Mouse (Mus musculus) midbrain, embryonic 14.5 days (tissue): ENCODE measurements around the gene Rep15. TPM values are rescaled to one million over a fixed set of nuclear protein-coding genes. Genes with fewer than 3 reads are reported as not detected.

Source experiments
- ATAC-seq: fragments of 200-750 bp; cut with Nextera tagmentation; 2 replicates; pipeline ENCODE4 v1.8.0; 2017; ENCODE audit warnings: moderate number of reproducible peaks, moderate library complexity; ENCODE audit not compliant: low FRiP score, low TSS enrichment
- DNase-seq: peaks from one replicate; pipeline ENCODE4 v3.0.0-alpha.2; 2015
- H3K27ac ChIP-seq: fragments of 300-500 bp; sonication (generic); replicated peaks from 2 replicates; pipeline ENCODE4 v1.5.1; 2014; ENCODE audit warnings: mild to moderate bottlenecking, low read depth, low read length, moderate library complexity
- H3K27me3 ChIP-seq: fragments of 300-500 bp; sonication (generic); 2 replicates; pipeline ENCODE4 v1.6.1; 2014; ENCODE audit warnings: low read length, control low read depth, mixed read lengths; ENCODE audit not compliant: control insufficient read depth, insufficient read depth
- H3K36me3 ChIP-seq: fragments of 300-500 bp; sonication (generic); 2 replicates; pipeline ENCODE4 v1.6.1; 2014; ENCODE audit warnings: low read length, control low read depth; ENCODE audit not compliant: control insufficient read depth, insufficient read depth
- H3K4me1 ChIP-seq: fragments of 300-500 bp; sonication (generic); 2 replicates; pipeline ENCODE4 v1.6.1; 2014; ENCODE audit warnings: mild to moderate bottlenecking, antibody characterized with exemption, low read length, control low read depth; ENCODE audit not compliant: control insufficient read depth, insufficient read depth
- H3K4me2 ChIP-seq: fragments of 300-500 bp; sonication (generic); 2 replicates; pipeline ENCODE4 v1.6.1; 2014; ENCODE audit warnings: mild to moderate bottlenecking, low read length, moderate library complexity
- H3K4me3 ChIP-seq: fragments of 300-500 bp; sonication (generic); replicated peaks from 2 replicates; pipeline ENCODE4 v1.5.1; 2014; ENCODE audit warnings: low read depth, low read length
- H3K9ac ChIP-seq: fragments of 300-500 bp; sonication (generic); replicated peaks from 2 replicates; pipeline ENCODE4 v1.6.1; 2014; ENCODE audit warnings: mild to moderate bottlenecking, low read length, moderate library complexity
- H3K9me3 ChIP-seq: fragments of 300-500 bp; sonication (generic); 2 replicates; pipeline ENCODE4 v1.6.1; 2016; ENCODE audit warnings: low read length, control low read depth, mixed read lengths; ENCODE audit not compliant: control insufficient read depth
- WGBS: fragments of 180-500 bp; shearing (Covaris S2); extraction: QIAGEN DNeasy Blood & Tissue Kit; methylation state at CpG from one replicate; pipeline ENCODE4 v1.1.7; 2014; 5-methylcytosine and 5-hydroxymethylcytosine counted together
- polyA plus RNA-seq: library from polyadenylated mRNA; unstranded; fragments of >200 nt; fragmentation: Nextera tagmentation; extraction: Ambion mirVana; gene quantifications from 2 replicates; pipeline ENCODE4 v1.2.1, GENCODE M21; 2014

Gene Rep15
- polyA plus RNA-seq, 1 experiment from 2014 or later = 0.62 TPM

- Histone ChIP-seq H3K4me2 (no peak overlapping the region), H3K4me1 (no peaks in the 10 kb centered on the region), H3K27me3 (no peaks in the 10 kb centered on the region), H3K9me3 (no peaks in the 10 kb centered on the region), H3K27ac (no peak overlapping the region), H3K9ac (no peak overlapping the region), H3K36me3 (no peaks in the 10 kb centered on the region), H3K4me3 (no peak overlapping the region)
- WGBS = 62% methylated on average over 3 of the region's 3 CpGs
- DNase-seq = peak; percentile 62
- ATAC-seq = no peak
Measured at GRCm38 (mm10) chr6:147008148-147008547, 24.2 kb upstream of the Rep15 start.

- no peaks in the 10 kb centered on the region for H3K9me3 ChIP-seq
- 95% methylated on average over 6 of the region's 6 CpGs for WGBS
- H3K4me1 ChIP-seq = no peaks in the 10 kb centered on the region
- H3K36me3 ChIP-seq = no peaks in the 10 kb centered on the region
- H3K4me3 ChIP-seq = no peak overlapping the region
- no peak overlapping the region for H3K9ac ChIP-seq
- no peaks in the 10 kb centered on the region for H3K27me3 ChIP-seq
- no peak overlapping the region for H3K4me2 ChIP-seq
- no peak for ATAC-seq
- no peak for DNase-seq
- no peak overlapping the region for H3K27ac ChIP-seq
Measured at GRCm38 (mm10) chr6:147010358-147010757, 22.0 kb upstream of the Rep15 start.

GRCm38 (mm10) chr6:147010811-147011520 lies 21.4 kb upstream of the Rep15 start:
- Histone ChIP-seq H3K4me1 (no peaks in the 10 kb centered on the region), H3K4me3 (no peak overlapping the region), H3K27me3 (no peaks in the 10 kb centered on the region), H3K4me2 (no peak overlapping the region), H3K36me3 (no peaks in the 10 kb centered on the region), H3K9ac (no peak overlapping the region), H3K27ac (no peak overlapping the region), H3K9me3 (no peaks in the 10 kb centered on the region)
- 94% methylated on average over 15 of the region's 15 CpGs for WGBS
- ATAC-seq (no peak), DNase-seq (no peak)

- DNase-seq (no peak), ATAC-seq (no peak)
- H3K27me3 ChIP-seq = no peaks in the 10 kb centered on the region
- no peaks in the 10 kb centered on the region for H3K4me1 ChIP-seq
- no peak overlapping the region for H3K4me2 ChIP-seq
- H3K27ac ChIP-seq = no peak overlapping the region
- H3K36me3 ChIP-seq = no peaks in the 10 kb centered on the region
- WGBS = 74% methylated on average over 6 of the region's 6 CpGs
- H3K9ac ChIP-seq = no peak overlapping the region
- H3K9me3 ChIP-seq = no peaks in the 10 kb centered on the region
- H3K4me3 ChIP-seq = no peak overlapping the region
Measured at GRCm38 (mm10) chr6:147011555-147011954, 20.8 kb upstream of the Rep15 start.

GRCm38 (mm10) chr6:147011977-147012376 lies 20.4 kb upstream of the Rep15 start:
- DNase-seq = no peak
- no peaks in the 10 kb centered on the region for H3K4me1 ChIP-seq
- H3K4me3 ChIP-seq = no peak overlapping the region
- H3K36me3 ChIP-seq = no peaks in the 10 kb centered on the region
- 89% methylated on average over 6 of the region's 6 CpGs for WGBS
- H3K27me3 ChIP-seq = no peaks in the 10 kb centered on the region
- H3K4me2 ChIP-seq = no peak overlapping the region
- H3K9ac ChIP-seq = no peak overlapping the region
- no peak for ATAC-seq
- H3K9me3 ChIP-seq = no peaks in the 10 kb centered on the region
- H3K27ac ChIP-seq = no peak overlapping the region

GRCm38 (mm10) chr6:147013546-147013945 lies 18.8 kb upstream of the Rep15 start:
- no peak overlapping the region for H3K4me2 ChIP-seq
- H3K27ac ChIP-seq = no peak overlapping the region
- H3K9ac ChIP-seq = no peak overlapping the region
- DNase-seq = no peak
- ATAC-seq = no peak
- 77% methylated on average over 1 of the region's 1 CpGs for WGBS
- H3K27me3 ChIP-seq = no peaks in the 10 kb centered on the region
- H3K9me3 ChIP-seq = no peaks in the 10 kb centered on the region
- H3K4me1 ChIP-seq = no peaks in the 10 kb centered on the region
- no peak overlapping the region for H3K4me3 ChIP-seq
- no peaks in the 10 kb centered on the region for H3K36me3 ChIP-seq

- ATAC-seq = no peak
- no peaks in the 10 kb centered on the region for H3K9me3 ChIP-seq
- 88% methylated on average over 4 of the region's 4 CpGs for WGBS
- no peak for DNase-seq
- no peak overlapping the region for H3K27ac ChIP-seq
- H3K4me2 ChIP-seq = no peak overlapping the region
- no peaks in the 10 kb centered on the region for H3K4me1 ChIP-seq
- H3K9ac ChIP-seq = no peak overlapping the region
- no peak overlapping the region for H3K4me3 ChIP-seq
- no peaks in the 10 kb centered on the region; the same call in 1 of the 2 replicates for H3K36me3 ChIP-seq
- H3K27me3 ChIP-seq = no peaks in the 10 kb centered on the region
Measured at GRCm38 (mm10) chr6:147017906-147018305, 14.5 kb upstream of the Rep15 start.

GRCm38 (mm10) chr6:147018364-147018763 lies 14.0 kb upstream of the Rep15 start:
- WGBS = 93% methylated on average over 5 of the region's 5 CpGs
- no peak overlapping the region for H3K4me2 ChIP-seq
- ATAC-seq = no peak
- no peak overlapping the region for H3K9ac ChIP-seq
- H3K27ac ChIP-seq = no peak overlapping the region
- no peaks in the 10 kb centered on the region for H3K27me3 ChIP-seq
- H3K4me1 ChIP-seq = no peaks in the 10 kb centered on the region
- H3K4me3 ChIP-seq = no peak overlapping the region
- H3K9me3 ChIP-seq = no peaks in the 10 kb centered on the region
- H3K36me3 ChIP-seq = no peaks in the 10 kb centered on the region; the same call in 1 of the 2 replicates
- DNase-seq = no peak

GRCm38 (mm10) chr6:147021181-147021580 lies 11.2 kb upstream of the Rep15 start:
- H3K36me3 ChIP-seq = no peaks in the 10 kb centered on the region; the same call in 1 of the 2 replicates
- H3K9me3 ChIP-seq = no peaks in the 10 kb centered on the region
- no peaks in the 10 kb centered on the region for H3K27me3 ChIP-seq
- H3K27ac ChIP-seq = no peak overlapping the region
- DNase-seq (no peak), ATAC-seq (no peak)
- no peak overlapping the region for H3K4me3 ChIP-seq
- no peak overlapping the region for H3K4me2 ChIP-seq
- H3K4me1 ChIP-seq = no peaks in the 10 kb centered on the region
- 96% methylated on average over 5 of the region's 5 CpGs for WGBS
- no peak overlapping the region for H3K9ac ChIP-seq
